Mouse (Mus musculus) forebrain, embryonic 11.5 days (tissue): ENCODE data around the gene Nup153. TPM values are rescaled to one million over a fixed set of nuclear protein-coding genes. Genes with fewer than 3 reads are reported as not detected.

Experiments
- ATAC-seq: fragments of 200-750 bp; cut with Nextera tagmentation; replicated peaks from 2 replicates; pipeline ENCODE4 v1.8.0; 2017; ENCODE audit warnings: moderate TSS enrichment; ENCODE audit not compliant: low FRiP score
- DNase-seq: peaks from one replicate; pipeline ENCODE4 v3.0.0-alpha.2; 2017; ENCODE audit warnings: low spot score
- H3K27ac ChIP-seq: fragments of 300-500 bp; sonication (generic); 2 replicates; pipeline ENCODE4 v1.5.1; 2014; ENCODE audit warnings: low read depth, low read length
- H3K27me3 ChIP-seq: fragments of 300-500 bp; sonication (generic); 2 replicates; pipeline ENCODE4 v1.6.1; 2014; ENCODE audit warnings: mild to moderate bottlenecking, low read length, mixed read lengths; ENCODE audit not compliant: control insufficient read depth, insufficient read depth
- H3K36me3 ChIP-seq: fragments of 300-500 bp; sonication (generic); 2 replicates; pipeline ENCODE4 v1.6.1; 2014; ENCODE audit warnings: mild to moderate bottlenecking, low read length, moderate library complexity, mixed read lengths; ENCODE audit not compliant: control insufficient read depth, insufficient read depth
- H3K4me1 ChIP-seq: fragments of 300-500 bp; sonication (generic); replicated peaks from 2 replicates; pipeline ENCODE4 v1.6.1; 2014; ENCODE audit warnings: low read length, mixed read lengths; ENCODE audit not compliant: control insufficient read depth, insufficient read depth
- H3K4me2 ChIP-seq: fragments of 300-500 bp; sonication (generic); 2 replicates; pipeline ENCODE4 v1.6.1; 2014; ENCODE audit warnings: low read depth, mild to moderate bottlenecking, low read length, moderate library complexity, mixed read lengths; ENCODE audit not compliant: severe bottlenecking
- H3K4me3 ChIP-seq: fragments of 300-500 bp; sonication (generic); 2 replicates; pipeline ENCODE4 v1.5.1; 2014; ENCODE audit warnings: low read depth, low read length
- H3K9ac ChIP-seq: fragments of 300-500 bp; sonication (generic); 2 replicates; pipeline ENCODE4 v1.6.1; 2014; ENCODE audit warnings: low read length
- H3K9me3 ChIP-seq: fragments of 300-500 bp; sonication (generic); 2 replicates; pipeline ENCODE4 v1.6.1; 2016; ENCODE audit warnings: low read length, mixed read lengths; ENCODE audit not compliant: control insufficient read depth
- WGBS: fragments of 180-500 bp; shearing (Covaris S2); extraction: QIAGEN DNeasy Blood & Tissue Kit; methylation state at CpG from one replicate; pipeline ENCODE4 v1.1.7; 2014; 5-methylcytosine and 5-hydroxymethylcytosine counted together
- polyA plus RNA-seq: library from polyadenylated mRNA; unstranded; fragments of >200 nt; fragmentation: Nextera tagmentation; extraction: Ambion mirVana; gene quantifications from 2 replicates; pipeline ENCODE4 v1.2.1, GENCODE M21; 2014

Gene Nup153
- polyA plus RNA-seq, 1 experiment from 2014 or later: 49.7 TPM

- no peak overlapping the region for H3K27ac ChIP-seq
- peak overlapping the region; percentile 54 for H3K4me2 ChIP-seq
- no peaks in the 10 kb centered on the region for H3K9me3 ChIP-seq
- WGBS: 5% methylated on average over 12 of the region's 12 CpGs
- peak overlapping the region; percentile 47 for H3K9ac ChIP-seq
- peak overlapping the region; percentile 26 for H3K4me3 ChIP-seq
- DNase-seq (no peak), ATAC-seq (no peak)
- H3K4me1 ChIP-seq: 0 out of 2 replicates have a peak, but pooled peaks cover 6% of the 10 kb centered on the region
- no peaks in the 10 kb centered on the region for H3K36me3 ChIP-seq
- no peaks in the 10 kb centered on the region for H3K27me3 ChIP-seq
These were observed 8.7 kb upstream of the Nup153 start for GRCm38 (mm10) chr13:46736479-46736865.

GRCm38 (mm10) chr13:46735808-46736478 lies 8.2 kb upstream of the Nup153 start:
- H3K4me3 ChIP-seq: peak overlapping the region; percentile 26
- H3K9me3 ChIP-seq: no peaks in the 10 kb centered on the region
- peak overlapping the region; percentile 54 for H3K4me2 ChIP-seq
- H3K27me3 ChIP-seq: no peaks in the 10 kb centered on the region
- no peaks in the 10 kb centered on the region for H3K36me3 ChIP-seq
- H3K9ac ChIP-seq: peak overlapping the region; percentile 47
- 0 out of 2 replicates have a peak, but pooled peaks cover 6% of the 10 kb centered on the region for H3K4me1 ChIP-seq
- H3K27ac ChIP-seq: no peak overlapping the region
- no peak for ATAC-seq
- DNase-seq: peak; percentile 63
- 1% methylated on average over 20 of the region's 20 CpGs for WGBS

DNA sequence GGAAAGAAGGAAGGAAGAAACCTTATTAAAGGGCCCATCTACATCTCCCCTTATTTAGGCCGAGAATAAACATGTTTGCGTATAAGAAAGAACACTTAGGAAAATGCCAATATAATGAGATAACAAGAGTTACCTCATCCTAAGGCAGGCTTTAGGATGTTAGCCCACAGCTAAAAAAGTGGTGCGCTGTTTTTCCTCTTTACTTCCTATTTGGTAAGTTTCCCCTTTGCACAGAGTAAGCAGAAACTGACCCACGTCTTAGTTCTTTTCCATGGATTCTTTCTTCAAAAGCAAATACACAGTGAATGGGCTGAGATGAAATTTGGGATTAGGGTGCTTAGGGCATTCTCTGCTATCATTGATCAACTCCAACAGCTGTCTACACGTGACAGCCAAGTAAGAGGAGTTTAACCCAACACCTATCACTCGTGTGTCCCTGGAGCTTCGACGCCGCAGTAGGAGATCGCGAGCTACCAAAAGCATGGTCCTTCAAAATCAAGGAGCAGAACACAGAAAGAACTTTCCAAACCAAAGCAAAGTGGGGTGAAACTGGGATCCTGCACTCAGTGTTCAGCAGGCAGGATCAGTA lies 7.6 kb upstream of the Nup153 start:
- 52% methylated on average over 11 of the region's 11 CpGs for WGBS
- no peak for DNase-seq
- no peak overlapping the region for H3K27ac ChIP-seq

GRCm38 (mm10) chr13:46729998-46730397 lies 2.3 kb upstream of the Nup153 start:
- Histone ChIP-seq H3K9ac (no peak overlapping the region), H3K9me3 (no peaks in the 10 kb centered on the region), H3K36me3 (no peaks in the 10 kb centered on the region), H3K4me1 (0 out of 2 replicates have a peak, but pooled peaks cover 3% of the 10 kb centered on the region), H3K4me3 (no peak overlapping the region), H3K4me2 (no peak overlapping the region), H3K27me3 (no peaks in the 10 kb centered on the region), H3K27ac (no peak overlapping the region)
- WGBS: 82% methylated on average over 2 of the region's 2 CpGs
- ATAC-seq (no peak), DNase-seq (no peak)

More for the DNA sequence above, 7.6 kb upstream of the Nup153 start:
- Histone ChIP-seq H3K9ac (peak overlapping the region; percentile 47), H3K4me3 (peak overlapping the region; percentile 26; the same call in 1 of the 2 replicates), H3K4me2 (peak overlapping the region; percentile 54), H3K27me3 (no peaks in the 10 kb centered on the region), H3K36me3 (no peaks in the 10 kb centered on the region), H3K9me3 (no peaks in the 10 kb centered on the region), H3K4me1 (0 out of 2 replicates have a peak, but pooled peaks cover 6% of the 10 kb centered on the region)
- ATAC-seq: no peak

DNA sequence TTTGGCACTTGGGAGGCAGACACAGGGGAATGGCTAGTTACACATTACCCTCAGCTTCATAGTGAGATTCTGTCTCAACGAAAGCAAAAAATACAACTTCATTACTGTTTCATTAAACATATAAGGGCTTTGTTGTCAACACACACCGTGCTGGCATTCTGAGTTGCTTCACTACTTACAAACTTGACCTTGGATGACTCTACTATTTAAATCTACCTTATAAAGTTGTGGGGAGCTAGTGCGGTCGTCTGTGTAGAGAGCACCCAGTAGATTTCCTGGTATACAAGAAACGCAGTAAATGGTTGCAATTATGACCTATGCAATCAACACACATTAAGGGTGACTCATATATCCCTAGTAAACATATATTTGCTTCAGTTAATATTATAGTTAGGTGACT lies 671 bp upstream of the Nup153 start:
- Histone ChIP-seq H3K27ac (no peak overlapping the region), H3K4me2 (peak overlapping the region; percentile 55), H3K4me1 (0 out of 2 replicates have a peak, but pooled peaks cover 6% of the 10 kb centered on the region), H3K9me3 (no peaks in the 10 kb centered on the region), H3K27me3 (no peaks in the 10 kb centered on the region), H3K36me3 (no peaks in the 10 kb centered on the region), H3K9ac (peak overlapping the region; percentile 44; the same call in 1 of the 2 replicates), H3K4me3 (peak overlapping the region; percentile 98)
- WGBS: 36% methylated on average over 5 of the region's 5 CpGs
- peak; percentile 27; the same call in 1 of the 2 replicates for ATAC-seq
- DNase-seq: no peak

DNA sequence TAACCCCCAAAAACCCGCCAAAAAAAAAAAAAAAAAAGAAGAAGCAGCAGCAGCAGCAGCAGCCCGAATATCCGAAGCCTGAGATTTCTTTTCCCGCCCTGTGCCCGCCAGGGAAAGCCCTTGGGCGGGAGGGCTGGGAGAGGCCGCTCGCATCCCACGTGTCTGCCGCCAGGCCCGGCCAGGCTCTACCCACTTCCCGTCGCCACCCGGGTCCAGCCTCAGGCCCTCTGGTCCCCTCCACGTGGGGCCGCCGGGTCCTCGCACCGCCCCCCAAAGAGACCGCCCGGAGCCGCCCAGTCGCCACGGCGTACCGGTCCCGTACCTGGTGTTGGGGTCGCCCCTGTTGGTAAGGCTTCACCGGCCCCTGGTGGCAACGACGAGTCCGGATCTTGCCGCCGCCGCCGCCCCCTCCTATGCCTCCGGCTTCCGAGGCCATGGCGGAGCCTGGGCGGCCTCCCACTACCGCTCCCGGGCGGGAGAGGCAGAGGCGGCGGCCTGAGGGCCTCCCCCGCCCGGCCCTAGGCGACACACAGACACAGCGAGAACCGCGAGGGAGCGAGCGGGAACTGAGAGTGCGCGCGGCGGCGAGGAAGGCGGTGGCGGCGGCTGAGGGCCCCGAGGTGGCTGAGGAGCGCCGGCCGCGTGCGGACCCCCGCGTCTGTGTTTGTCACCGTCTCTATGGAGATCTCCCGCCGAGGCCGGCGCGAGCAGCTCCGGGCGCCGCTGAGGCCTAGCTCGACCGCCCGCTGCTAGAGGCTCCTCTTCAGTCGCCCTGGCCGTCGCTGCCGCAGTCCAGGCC lies 503 bp downstream of the Nup153 start:
- DNase-seq: peak; percentile 85
- Histone ChIP-seq H3K27me3 (no peaks in the 10 kb centered on the region), H3K4me2 (peak overlapping the region; percentile 79), H3K4me1 (0 out of 2 replicates have a peak, but pooled peaks cover 6% of the 10 kb centered on the region), H3K4me3 (peak overlapping the region; percentile 98), H3K9ac (peak overlapping the region; percentile 97), H3K27ac (peak overlapping the region; percentile 91), H3K36me3 (no peaks in the 10 kb centered on the region), H3K9me3 (no peaks in the 10 kb centered on the region)
- peak; percentile 86 for ATAC-seq
- under 1% methylated on average over 81 of the region's 85 CpGs for WGBS

GRCm38 (mm10) chr13:46726288-46727037 lies 1.3 kb downstream of the Nup153 start:
- peak overlapping the region; percentile 97 for H3K9ac ChIP-seq
- 0 out of 2 replicates have a peak, but pooled peaks cover 6% of the 10 kb centered on the region for H3K4me1 ChIP-seq
- 1% methylated on average over 30 of the region's 30 CpGs for WGBS
- ATAC-seq (no peak), DNase-seq (peak; percentile 69)
- H3K9me3 ChIP-seq: no peaks in the 10 kb centered on the region
- peak overlapping the region; percentile 98 for H3K4me3 ChIP-seq
- H3K36me3 ChIP-seq: no peaks in the 10 kb centered on the region
- H3K27me3 ChIP-seq: no peaks in the 10 kb centered on the region
- peak overlapping the region; percentile 91 for H3K27ac ChIP-seq
- H3K4me2 ChIP-seq: peak overlapping the region; percentile 79

- WGBS: 38% methylated on average over 2 of the region's 2 CpGs
- Histone ChIP-seq H3K27ac (no peak overlapping the region), H3K4me3 (no peak overlapping the region)
These were observed 2.5 kb downstream of the Nup153 start for GRCm38 (mm10) chr13:46725227-46725626.

More at GRCm38 (mm10) chr13:46725227-46725626, 2.5 kb downstream of the Nup153 start:
- no peaks in the 10 kb centered on the region for H3K27me3 ChIP-seq
- H3K9ac ChIP-seq: no peak overlapping the region; the same call in 1 of the 2 replicates
- ATAC-seq (no peak), DNase-seq (no peak)
- 0 out of 2 replicates have a peak, but pooled peaks cover 6% of the 10 kb centered on the region for H3K4me1 ChIP-seq
- no peaks in the 10 kb centered on the region for H3K9me3 ChIP-seq
- H3K36me3 ChIP-seq: no peaks in the 10 kb centered on the region
- H3K4me2 ChIP-seq: peak overlapping the region; percentile 22; the same call in 1 of the 2 replicates
